Mouse (Mus musculus): ENCODE measurements at regions not wholly inside any gene's neighbourhood (a gene's known extent, or its start where the extent isn't known, plus 50 kb on each side); places are given as distances from the start of the nearest gene placed in this dataset.
A peak's percentile ranks its signal among the peaks of the same experiment; 100 is the strongest.

DNA sequence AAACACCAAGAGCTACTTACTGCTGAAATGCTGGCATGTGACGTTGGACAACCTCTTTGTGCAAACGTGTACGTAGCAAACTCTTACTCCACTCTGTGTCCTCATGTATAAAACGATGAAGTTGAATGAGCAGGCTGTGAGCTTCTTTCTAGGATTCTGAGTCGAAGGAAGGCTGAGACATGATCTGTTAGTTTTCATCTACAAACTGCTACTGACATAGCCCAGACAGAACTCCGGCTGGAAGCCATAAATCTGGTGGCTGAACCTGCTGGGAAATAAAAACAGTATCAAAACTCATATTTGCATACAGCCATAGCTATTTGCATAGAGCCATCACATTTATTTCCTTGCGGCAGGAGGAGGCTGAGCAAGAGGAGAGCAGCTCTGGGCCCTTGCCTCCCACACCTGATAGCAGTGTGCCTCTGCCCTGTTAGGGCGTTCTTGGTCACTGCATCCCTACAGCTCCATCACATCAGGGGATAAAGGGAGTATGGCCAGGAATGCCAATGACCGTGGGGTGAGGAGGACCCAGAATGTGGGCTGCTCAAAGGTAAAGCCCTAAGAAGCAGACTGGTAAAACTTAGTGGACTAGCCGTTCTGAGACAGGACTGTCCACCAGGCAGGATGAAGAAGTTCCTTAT, 206.8 kb upstream of the Ppp2r3a start:
- no peak for DNase-seq (ENCODE audit: low read depth, low spot score)

DNA sequence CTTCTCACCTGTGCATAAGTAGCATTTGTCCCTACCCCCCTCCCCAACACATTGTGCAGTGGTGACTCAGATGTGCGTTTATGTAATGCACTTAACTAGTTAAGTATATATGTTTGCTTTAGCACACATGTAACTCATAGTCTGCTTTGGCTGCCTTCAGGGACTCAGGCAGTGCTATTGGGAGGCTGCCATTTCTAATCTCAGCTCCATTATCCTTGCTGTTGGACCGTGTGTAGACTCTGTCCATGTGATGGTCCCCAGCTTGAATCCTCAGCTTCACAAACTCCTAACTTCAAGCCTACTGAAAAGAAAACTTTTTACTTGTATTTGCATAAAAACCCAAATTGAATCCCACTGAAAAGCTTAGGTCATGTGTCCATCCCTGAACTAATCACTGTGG, 194.7 kb upstream of the Ppp2r3a start:
- no peak for DNase-seq (ENCODE audit: low read depth, low spot score)

DNA sequence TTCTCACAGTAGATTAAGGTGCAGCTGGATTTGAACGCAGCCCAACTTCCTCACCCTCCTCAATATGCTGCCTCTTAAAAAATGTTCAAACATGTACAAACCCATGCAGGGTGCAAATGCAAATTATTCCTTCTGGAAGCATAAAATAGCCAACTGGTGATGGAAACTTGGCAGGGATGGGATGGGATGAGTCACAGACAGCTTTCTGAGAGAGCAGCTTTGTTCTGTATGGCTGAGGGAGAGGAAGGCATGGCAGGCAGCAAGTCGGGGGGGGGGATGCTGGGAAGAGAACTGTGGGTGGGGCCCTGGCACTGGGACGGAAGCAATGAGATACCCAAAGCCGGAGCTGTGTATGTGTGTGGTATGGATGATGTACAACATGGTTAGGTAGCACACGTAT, 194.2 kb upstream of the Ppp2r3a start:
- DNase-seq (ENCODE audit: low read depth, low spot score) = peak; percentile 26

DNA sequence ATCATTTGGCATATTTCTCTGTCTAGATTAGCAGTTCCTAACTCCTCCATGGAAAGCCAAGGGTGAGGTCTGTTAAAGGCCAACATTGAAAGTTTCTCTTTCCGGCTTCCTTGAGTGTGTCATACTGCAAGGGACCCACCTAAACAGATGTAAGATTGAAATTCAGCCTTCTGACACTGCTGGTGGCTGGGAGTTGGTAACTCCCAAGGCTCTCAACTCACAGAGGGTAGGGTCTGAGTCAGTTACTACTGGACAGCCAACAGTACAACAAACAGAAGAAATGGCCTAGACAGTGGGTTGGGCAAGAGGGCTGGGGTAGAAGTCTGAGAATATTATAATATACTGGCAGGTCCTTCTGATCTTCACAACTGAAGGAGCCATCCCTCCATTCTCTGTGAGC, 193.7 kb upstream of the Ppp2r3a start:
- no peak for DNase-seq (ENCODE audit: low read depth, low spot score)

DNA sequence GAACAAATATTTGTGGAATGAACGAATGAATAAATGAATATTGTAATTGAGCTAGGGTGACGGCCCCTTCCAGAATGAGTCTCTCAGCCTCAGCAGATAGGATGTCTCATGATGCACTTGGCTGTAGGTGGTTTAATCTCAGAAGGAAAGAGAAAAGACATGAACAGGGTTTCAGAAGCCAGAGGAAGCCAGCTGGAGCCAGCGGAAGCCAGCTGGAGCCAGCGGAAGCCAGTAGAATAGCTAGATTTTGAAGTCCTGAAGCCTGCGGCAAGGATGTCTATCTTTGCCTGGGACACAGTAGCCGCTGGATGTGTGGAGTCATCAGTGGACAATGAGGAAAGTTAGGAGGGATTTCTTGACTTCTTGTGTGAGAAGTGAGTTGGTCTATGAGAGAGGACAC, 188.3 kb upstream of the Ppp2r3a start:
- DNase-seq (ENCODE audit: low read depth, low spot score) = no peak

DNA sequence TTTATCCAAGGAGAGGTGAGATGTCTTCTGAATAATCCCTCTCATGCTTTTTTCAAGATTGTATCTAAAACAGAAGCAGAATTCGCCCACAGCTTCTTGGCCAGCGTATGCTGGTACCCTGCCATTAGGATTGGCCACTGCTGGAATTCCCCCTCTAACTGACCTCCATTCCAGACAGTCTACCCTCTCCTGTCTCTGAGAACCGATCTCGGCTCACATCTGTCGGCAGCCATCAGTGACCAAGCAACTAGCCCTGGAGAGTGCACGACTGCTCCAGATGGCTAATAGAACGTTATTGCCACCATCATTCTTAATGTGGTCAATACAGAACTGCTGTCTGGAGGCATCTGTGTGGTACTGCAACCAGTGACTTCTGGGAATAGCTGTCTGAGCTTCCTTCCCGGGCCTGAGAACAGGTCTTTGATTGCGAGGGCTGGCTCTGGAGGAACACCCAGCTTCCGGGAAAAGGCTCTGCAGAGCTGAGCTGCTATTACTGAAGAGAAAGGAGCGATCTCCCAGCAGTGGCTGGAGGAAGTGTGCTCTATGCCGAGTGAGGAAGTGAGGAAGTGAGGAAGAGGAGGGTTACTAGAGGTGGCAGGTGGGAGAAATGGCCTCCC, 187.1 kb upstream of the Ppp2r3a start:
- no peak for DNase-seq (ENCODE audit: low read depth, low spot score)

DNA sequence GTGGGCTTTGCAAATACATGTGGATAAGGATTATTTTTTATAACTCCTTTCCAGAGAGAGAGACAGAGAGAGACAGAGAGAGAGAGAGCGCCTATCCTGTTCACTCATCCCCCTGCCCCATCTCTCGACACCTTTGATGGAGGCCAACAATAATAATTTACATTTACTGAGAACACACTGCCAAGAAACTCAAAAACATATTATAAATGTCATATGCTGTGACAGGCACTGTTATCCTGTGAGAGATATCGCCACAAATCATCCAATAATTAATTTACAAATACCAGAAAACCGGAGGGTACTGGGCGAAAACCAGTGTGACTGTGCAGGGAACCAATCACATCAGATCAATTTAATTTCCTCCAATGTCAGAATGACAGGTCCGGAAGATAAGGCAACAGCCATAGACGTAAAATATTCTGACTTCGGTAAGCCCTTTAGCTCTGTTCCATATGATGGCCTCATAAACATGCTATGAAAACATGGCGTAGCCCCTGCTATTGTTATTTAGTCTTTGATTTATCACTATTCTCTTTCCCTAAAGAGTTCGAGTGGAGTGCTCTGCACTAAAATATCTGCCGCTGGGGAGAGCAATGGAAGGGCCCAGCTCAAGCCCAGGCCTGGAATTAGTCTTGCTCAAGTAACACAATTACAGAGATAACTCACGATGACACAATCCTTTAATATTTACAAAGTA, 173.5 kb upstream of the Ppp2r3a start:
- no peak for DNase-seq (ENCODE audit: low read depth, low spot score)

DNA sequence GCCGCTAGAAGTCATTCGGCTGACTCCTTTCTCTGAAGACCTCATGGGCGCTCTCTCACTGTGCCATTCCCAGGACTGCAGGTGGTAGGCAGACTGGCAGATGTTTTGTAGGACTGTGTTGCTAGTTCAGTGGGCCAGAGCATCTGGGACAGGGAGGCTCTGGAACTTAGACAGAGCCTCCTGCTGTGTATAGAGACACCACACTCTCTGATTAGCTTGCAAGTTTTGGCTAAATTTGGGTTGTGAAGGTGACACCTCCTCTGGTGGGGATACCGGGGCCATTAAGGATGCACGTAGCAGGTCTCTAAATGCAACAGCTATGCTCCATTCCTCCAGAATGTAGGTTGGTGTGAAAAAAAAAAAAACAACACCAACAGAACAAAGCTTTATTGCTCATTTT, 171.4 kb upstream of the Ppp2r3a start:
- DNase-seq (ENCODE audit: low read depth, low spot score) = no peak

DNA sequence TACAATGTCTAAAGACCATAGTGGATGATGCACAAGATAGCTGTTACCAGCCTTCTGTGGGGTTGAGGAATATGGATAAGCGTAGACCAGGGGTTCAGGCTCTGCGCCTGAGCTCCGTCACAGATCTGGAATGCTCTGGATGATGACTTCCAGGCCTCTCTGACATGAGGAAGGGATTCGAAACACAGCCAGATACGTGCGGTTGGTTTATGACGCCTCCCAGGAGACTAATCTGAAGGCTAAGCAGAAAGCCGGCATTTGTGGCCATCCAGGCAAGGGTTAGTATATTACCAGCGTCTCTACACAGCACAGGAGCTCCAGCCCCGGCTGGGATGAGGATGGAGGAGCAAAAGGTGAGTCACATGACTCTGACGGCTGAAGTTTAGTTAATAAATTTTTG, 170.4 kb upstream of the Ppp2r3a start:
- DNase-seq (ENCODE audit: low read depth, low spot score) = no peak

DNA sequence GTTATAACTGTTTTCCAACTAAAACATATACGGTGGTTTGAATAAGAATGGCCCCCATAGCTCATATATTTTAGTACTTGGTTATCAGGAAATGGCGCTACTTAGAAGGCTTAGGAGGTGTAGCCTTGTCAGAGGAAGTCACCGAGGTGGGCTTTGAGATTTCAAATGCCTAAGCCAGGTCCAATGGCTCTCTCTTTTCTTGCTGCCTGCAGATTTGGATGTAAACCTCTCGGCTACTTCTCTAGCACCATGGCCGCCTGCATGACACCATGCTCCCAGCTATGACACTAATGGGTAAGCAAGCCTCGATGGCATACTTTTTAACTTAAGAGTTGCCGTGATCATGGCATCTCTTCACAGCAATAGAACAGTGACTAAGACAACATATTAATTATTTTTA, 169.5 kb upstream of the Ppp2r3a start:
- no peak for DNase-seq (ENCODE audit: low read depth, low spot score)

DNA sequence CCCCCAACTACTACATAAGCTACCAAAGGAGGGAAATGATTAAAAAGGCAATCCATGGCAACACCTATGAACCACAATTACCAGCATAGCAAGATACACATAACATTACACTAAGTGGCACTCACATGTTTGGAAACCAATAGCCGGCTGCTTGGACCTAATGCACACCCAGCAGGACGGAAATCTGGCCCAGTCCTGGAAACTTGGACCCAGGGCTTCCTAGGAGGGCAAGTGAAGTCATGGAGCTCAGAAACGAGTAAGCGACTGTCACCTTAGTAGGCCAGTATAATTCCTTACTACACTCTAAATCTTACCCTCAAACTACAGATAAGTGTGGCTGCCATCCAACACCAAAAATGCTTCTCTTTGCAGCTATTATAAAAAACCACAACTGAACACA, 168.6 kb upstream of the Ppp2r3a start:
- DNase-seq (ENCODE audit: low read depth, low spot score) = no peak

DNA sequence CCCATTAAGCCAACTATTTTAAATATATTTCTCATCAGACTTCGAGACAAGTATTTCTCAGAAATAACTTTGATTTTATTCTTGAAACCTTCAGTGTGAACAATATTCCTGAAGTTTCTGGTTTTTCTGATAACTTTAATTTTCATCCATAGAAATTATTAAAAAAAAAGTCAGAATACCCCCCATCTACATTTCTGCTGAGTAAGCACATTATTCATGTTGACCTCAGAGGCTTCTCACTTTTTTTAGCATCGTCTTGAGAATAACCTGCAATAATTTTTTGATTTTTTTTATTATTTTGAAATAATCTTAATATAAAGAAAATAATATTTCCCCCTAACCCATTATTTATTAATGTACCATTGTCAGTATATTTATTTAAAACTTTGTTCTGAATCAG, 166.1 kb upstream of the Ppp2r3a start:
- no peak for DNase-seq (ENCODE audit: low read depth, low spot score)

DNA sequence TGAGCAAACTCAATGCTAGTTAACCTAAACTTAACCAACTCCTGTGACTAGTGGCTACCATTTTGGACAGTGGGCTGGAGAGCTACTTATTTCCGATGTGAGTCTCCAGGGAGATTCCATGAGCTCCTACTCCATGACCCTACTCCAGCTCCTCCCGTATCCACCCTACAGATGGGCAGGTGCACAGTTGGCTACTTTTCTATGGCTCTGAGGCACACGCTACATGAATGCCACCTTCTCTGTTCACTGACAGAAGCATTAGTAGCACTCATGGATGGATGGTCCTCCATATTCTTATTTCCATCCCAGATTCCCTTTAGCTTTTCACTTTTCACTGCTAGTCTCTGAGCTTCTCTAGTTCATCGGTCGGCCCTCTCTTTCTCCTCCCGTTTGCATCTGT, 164.7 kb upstream of the Ppp2r3a start:
- DNase-seq (ENCODE audit: low read depth, low spot score) = no peak

DNA sequence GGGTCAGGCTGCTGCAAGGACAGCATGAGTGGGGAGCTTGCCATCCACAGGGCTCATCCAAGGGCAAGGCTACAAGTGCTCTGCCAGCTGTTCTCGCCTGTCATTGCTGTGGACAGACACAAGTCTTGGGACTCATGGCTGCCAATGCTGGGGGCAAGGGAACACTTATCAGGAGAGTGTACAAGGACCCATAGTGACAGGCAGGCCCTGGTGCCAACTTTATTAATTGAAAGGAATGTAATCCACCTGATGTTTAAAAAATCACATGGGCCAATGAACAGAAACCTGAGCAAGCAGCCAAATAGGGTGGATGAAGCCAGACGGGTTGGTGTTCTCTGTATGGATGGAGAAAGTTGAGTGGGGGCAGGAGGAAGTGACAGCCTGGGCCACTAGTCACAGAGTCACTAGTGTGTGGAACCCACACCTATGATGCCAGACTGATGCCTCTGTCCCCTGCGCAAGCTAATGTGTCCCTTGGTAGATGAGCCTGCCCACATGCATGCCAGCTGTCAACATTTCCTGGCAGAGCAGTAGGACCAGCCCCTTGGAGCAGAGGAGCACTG, 161.6 kb upstream of the Ppp2r3a start:
- no peak for DNase-seq (ENCODE audit: low read depth, low spot score)

DNA sequence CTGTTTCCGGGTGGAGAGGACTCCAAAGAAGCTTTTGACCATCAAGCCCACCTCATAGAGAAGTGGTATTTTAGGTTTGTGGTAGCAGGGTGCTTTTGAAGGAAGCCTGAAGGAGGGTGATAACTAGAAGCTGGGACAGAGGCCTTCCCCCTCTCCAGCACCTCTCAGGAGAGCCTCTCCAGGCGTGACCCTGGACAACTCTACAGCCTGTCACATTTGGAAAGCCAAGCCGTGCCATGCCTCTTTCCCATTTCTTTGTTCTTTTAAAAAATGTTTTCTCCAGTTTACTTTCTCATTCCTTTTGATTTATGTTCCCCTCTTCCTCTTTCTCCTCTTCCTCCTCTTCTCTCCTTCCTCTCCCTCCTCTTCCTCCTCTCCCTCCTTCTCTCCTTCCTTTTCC, 160.4 kb upstream of the Ppp2r3a start:
- no peak for DNase-seq (ENCODE audit: low read depth, low spot score)

DNA sequence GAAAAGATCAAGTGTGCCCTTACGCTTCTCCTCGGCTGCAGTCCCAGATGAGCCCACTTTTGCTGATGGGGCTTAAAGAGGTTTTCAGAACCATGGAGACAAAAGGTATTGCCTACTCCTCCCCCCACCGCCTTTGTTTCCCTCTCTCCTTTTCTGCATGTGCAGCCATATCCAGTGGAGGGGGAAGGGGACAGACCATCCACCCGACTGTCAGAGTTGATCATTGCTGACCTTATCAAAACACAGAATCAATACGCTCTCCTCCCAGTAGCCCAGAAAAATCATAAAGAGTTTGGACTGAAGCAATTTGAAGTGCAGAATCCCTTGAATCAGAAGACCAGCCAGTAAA, 159.9 kb upstream of the Ppp2r3a start:
- DNase-seq (ENCODE audit: low read depth, low spot score) = no peak

DNA sequence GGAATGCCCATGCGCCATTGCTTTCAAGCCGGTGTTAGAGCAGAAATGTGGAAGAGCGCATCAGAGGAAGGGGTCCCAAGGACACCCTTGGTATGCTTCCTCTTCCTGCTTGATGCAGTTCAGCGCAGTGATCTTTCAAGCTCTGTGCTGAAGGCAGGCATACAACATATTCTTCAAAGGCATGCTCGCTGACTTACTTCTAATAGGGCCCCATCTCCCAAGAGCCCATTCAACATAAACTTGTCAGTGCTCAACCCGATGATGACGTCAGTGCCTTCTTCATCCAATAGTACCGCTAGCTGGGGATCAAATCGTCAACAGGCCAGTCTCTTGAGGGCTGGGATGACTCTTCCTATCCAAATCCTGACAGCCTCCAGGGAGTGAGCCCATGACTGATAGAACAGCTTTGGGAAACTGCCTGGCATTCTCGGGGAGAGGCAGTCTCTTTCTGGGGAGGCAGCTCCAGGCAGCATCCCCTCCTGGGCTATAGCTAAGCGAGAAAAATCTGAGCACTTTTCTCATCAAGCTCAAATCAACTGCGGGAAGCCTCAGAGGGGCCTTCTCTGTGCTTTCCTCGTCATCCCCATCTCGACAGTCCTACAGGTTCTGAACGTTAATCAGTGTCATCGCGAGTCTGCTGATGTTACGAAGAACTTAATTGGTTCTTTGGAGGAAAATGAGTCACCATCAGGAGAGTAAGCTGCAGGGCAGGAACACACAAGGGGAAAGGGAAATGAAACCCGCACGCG, 159.4 kb upstream of the Ppp2r3a start:
- no peak for DNase-seq (ENCODE audit: low read depth, low spot score)

DNA sequence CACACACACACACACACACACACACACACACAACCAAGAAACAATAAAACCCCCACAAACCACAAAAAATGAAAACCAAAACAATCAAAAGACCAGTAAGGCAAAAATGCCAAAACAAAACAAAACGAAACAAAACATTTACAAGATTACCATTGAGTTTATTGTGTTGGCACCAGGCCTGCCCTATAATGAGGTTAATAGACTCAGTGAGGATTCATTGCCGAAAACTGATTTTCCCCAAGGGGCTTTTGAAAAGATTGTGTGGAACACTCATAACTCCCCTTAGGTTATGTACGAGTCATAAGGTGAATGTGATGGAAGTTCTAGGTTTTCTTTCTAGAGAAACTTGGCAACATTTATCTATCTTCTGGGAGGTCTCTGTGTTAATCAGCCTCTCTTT, 158.8 kb upstream of the Ppp2r3a start:
- DNase-seq (ENCODE audit: low read depth, low spot score) = no peak

DNA sequence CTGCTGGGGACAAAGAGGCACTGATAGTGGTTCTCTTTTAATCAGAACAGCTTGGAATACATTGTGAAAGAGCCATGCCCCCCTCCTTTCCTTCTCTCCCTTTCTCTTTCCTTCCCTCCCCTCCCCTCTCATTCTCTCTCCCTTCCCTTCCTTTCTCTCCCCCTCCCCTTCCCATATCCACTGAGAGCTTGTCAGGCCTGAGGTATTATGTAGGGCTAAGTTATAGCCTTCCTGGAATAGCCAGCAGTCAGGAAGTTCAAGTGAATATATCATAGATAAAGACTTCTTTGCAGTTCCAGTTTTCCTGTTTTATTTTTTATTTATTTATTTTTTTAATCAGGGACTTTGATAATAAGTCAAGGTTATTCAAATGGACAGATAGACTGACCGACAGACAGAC, 156.5 kb upstream of the Ppp2r3a start:
- DNase-seq (ENCODE audit: low read depth, low spot score) = no peak

DNA sequence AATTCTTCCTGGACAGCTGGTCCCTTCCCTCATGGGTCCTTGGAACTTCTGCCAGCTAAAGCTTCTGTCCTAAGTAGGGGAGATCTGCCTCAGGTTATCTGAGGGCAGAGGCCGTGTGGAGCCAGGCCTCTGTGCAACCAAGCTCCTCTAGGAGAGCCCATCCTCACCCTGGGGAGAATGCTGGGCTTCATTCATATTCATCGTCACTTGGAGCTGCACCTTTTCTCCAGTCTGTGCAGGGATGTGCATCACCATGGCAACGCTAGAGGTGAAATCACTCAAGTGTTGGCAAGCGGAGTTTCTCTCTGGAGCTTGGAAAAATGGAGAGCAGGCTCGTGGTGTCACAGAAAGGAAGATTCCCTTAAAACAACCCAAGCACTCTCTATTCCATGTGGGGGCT, 155.5 kb upstream of the Ppp2r3a start:
- no peak for DNase-seq (ENCODE audit: low read depth, low spot score)

DNA sequence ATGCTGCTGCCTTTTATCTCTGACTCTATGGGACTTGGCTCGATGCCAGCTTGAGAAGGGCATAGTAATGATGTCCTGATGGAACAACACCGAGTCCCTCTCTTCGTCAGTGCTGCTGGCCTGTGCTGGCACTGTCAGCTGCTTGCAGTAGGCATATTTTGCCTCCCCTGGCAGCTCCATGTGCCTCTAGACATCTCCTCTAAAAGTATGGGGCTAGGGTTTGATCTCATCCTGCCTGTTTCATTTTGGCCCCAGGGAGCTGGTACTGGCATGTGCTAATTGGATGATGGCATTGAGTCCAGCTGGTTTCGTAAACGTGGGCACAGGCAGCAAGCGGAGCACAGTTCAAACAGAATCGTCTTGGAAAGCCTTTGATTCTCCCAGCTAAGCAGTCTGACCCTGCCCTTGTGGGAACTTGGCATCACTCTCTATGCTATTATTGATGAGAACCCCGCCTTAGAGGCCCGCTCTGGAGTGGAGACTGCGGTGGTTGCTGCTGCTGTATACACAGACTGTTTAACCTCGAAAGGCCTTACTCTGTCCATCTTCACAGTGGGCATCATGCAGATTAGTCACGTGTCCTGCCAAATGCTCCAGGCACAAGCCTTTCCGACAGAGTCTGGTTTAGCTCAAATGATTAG, 153.0 kb upstream of the Ppp2r3a start:
- no peak for DNase-seq (ENCODE audit: low read depth, low spot score)

DNA sequence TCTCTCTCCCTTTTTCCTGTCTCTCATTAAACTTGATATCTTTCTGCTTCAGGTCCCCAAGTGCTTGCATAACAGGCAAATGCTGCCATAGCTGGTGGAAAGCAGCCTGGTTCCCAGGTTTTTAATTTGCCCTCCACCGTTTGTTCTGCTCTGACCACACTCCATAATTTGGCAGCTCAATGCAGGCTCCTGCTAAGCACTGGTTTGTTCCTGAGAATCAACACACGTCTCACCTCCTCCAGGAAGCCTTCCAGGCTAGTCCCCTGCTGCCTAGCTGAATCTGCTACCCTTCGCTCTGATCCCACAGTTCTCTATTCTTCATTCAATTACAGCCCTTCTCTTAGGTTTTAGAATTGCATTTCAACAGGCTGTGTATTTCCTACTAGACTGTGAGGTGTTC, 152.4 kb upstream of the Ppp2r3a start:
- DNase-seq (ENCODE audit: low read depth, low spot score) = no peak
